Mouse (Mus musculus) forebrain, embryonic 13.5 days (tissue): ENCODE results near the gene Gabrr2. TPM values are rescaled to one million over a fixed set of nuclear protein-coding genes. Genes with fewer than 3 reads are reported as not detected.

Experiments used
- ATAC-seq: fragments of 200-750 bp; cut with Nextera tagmentation; 2 replicates; pipeline ENCODE4 v1.8.0; 2017
- H3K27ac ChIP-seq: fragments of 300-500 bp; sonication (generic); 2 replicates; pipeline ENCODE4 v1.5.1; 2015; ENCODE audit warnings: inconsistent platforms, mild to moderate bottlenecking, moderate library complexity
- H3K27me3 ChIP-seq: fragments of 300-500 bp; sonication (generic); 2 replicates; pipeline ENCODE4 v1.6.1; 2015; ENCODE audit warnings: mild to moderate bottlenecking, inconsistent platforms
- H3K36me3 ChIP-seq: fragments of 300-500 bp; sonication (generic); 2 replicates; pipeline ENCODE4 v1.6.1; 2015; ENCODE audit warnings: mild to moderate bottlenecking, inconsistent platforms; ENCODE audit not compliant: poor library complexity, severe bottlenecking
- H3K4me1 ChIP-seq: fragments of 300-500 bp; sonication (generic); 2 replicates; pipeline ENCODE4 v1.6.1; 2015; ENCODE audit warnings: inconsistent platforms
- H3K4me2 ChIP-seq: fragments of 300-500 bp; sonication (generic); 2 replicates; pipeline ENCODE4 v1.6.1; 2015; ENCODE audit warnings: inconsistent platforms, mild to moderate bottlenecking, moderate library complexity
- H3K4me3 ChIP-seq: fragments of 300-500 bp; sonication (generic); 2 replicates; pipeline ENCODE4 v1.5.1; 2015; ENCODE audit warnings: mild to moderate bottlenecking, inconsistent platforms
- H3K9ac ChIP-seq: fragments of 300-500 bp; sonication (generic); 2 replicates; pipeline ENCODE4 v1.6.1; 2015; ENCODE audit warnings: mild to moderate bottlenecking, inconsistent platforms
- H3K9me3 ChIP-seq: fragments of 300-500 bp; sonication (generic); replicated peaks from 2 replicates; pipeline ENCODE4 v1.6.1; 2016; ENCODE audit warnings: inconsistent platforms
- WGBS: fragments of 180-500 bp; shearing (Covaris S2); methylation state at CpG from one replicate; pipeline ENCODE4 v1.1.7; 2015; 5-methylcytosine and 5-hydroxymethylcytosine counted together
- polyA plus RNA-seq: library from polyadenylated mRNA; unstranded; fragments of >200 nt; fragmentation: Nextera tagmentation; extraction: Ambion mirVana; gene quantifications from 2 replicates; pipeline ENCODE4 v1.2.1, GENCODE M21; 2015

Gene Gabrr2
- polyA plus RNA-seq: 0.48 and 0.69 TPM in 2 replicates

DNA sequence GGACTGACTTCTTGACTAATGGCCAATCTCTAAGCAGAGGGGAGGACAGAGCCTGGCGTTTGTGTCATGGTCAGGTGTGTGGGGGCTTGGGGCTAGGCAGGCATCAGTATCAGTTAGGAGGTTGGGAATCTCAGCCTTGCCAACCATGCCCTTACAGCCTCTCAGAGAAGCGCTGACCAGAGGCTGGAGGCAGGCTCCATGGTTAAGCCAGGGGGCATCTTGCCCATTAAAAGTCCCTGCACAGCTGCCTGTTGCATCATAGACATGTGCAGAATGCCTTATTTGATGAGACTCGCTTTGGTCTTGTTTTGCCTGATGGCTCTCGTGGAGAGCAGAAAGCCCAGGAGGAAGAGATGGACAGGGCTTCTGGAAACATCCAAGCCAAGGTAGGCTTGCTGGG is at the start of gene Gabrr2:
Gene Gabrr2 (plus strand): TSS at position 19 of the 400 bp plus-strand sequence.
- no peak within 1 kb of the TSS for H3K4me2 ChIP-seq
- H3K9me3 ChIP-seq: no peaks in the 10 kb centered on the region
- H3K27me3 ChIP-seq: no peaks in the 10 kb centered on the region
- no peaks in the 10 kb centered on the region for H3K36me3 ChIP-seq
- no peak within 1 kb of the TSS for H3K27ac ChIP-seq
- H3K9ac ChIP-seq: no peak within 1 kb of the TSS
- WGBS: 90% methylated on average over 4 of the region's 4 CpGs
- H3K4me3 ChIP-seq: no peak within 1 kb of the TSS
- no peaks in the 10 kb centered on the region for H3K4me1 ChIP-seq
- no peak for ATAC-seq

DNA sequence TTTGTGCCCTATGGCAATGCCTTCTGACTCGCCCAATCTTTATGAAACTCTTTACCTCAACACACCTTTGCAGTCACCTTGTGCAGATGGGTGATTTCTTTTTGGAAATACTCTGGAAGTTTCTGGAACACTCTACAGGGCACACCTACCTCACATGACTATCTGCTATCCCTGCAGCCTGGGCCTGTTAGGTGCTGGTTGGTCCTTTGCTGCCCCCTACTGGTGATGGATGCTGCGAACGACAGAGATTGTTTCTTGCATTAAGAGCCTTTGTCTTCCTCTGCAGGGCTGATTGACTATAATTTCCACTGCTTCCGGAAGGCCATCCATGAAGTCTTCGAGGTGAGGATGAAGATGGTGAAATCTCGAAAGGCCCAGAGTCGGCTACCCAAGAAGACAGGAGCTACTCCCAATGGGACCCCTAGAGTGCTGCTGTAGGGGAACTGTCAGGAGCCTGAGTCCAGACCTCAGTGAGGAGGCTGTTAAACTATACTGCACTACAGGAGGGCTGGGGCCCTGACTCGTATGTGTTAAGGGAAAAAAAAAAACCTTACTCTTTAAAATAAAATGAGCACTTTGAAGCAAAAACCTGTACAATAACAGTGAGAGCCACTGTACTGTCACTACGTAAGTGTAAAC is 44.3 kb upstream of the Gabrr2 start:
- ATAC-seq: peak; percentile 92
- H3K27me3 ChIP-seq: no peaks in the 10 kb centered on the region
- H3K4me1 ChIP-seq: no peaks in the 10 kb centered on the region
- no peak overlapping the region for H3K4me3 ChIP-seq
- H3K9ac ChIP-seq: no peak overlapping the region
- peaks cover 30% of the 10 kb centered on the region for H3K36me3 ChIP-seq
- no peak overlapping the region for H3K4me2 ChIP-seq
- WGBS: 54% methylated on average over 9 of the region's 9 CpGs
- H3K27ac ChIP-seq: no peak overlapping the region
- H3K9me3 ChIP-seq: no peaks in the 10 kb centered on the region

DNA sequence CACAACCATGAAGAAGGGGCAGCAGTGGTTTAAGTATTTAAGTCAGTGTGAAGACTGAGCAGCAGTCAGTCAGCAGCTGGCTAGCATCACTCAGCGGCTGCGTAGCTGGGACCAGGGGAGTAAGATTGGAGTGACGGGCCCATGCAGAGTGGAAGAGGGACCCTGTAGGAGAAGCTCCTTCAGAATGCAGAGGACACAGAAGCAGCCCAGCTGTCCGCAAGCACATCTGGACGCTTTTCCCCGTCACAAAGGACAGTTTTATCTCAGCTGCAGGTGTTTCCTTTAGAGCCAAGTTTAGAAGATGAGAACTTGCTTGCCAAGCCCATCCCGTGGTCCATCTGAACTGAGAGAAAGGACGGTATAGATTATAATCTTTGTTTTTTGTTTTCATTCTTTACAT is 38.4 kb upstream of the Gabrr2 start:
- no peak overlapping the region for H3K4me3 ChIP-seq
- WGBS: 88% methylated on average over 8 of the region's 8 CpGs
- no peak overlapping the region for H3K27ac ChIP-seq
- no peaks in the 10 kb centered on the region for H3K27me3 ChIP-seq
- no peak overlapping the region for H3K9ac ChIP-seq
- H3K9me3 ChIP-seq: no peaks in the 10 kb centered on the region
- no peak overlapping the region for H3K4me2 ChIP-seq
- H3K36me3 ChIP-seq: peaks cover 17% of the 10 kb centered on the region
- no peak for ATAC-seq
- H3K4me1 ChIP-seq: peaks cover 3% of the 10 kb centered on the region; the same call in 1 of the 2 replicates

DNA sequence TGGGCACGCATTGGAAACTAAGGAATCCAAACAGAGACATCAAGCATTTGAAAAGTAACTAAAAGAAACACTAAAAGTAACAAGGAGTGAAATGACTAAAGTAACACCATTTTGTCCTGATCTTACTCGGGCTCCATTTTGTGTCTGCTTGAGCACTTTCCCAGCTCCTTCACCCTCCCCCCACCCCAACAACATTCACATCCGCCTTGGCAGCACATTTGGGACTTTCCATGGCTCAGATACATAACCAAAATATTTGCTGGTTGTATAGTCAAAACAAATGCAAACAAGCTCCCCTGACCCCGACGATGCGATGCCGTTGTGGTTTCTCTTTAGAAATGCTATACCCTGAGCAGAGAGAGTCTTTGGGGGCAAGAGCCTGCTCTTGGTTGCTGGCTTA is 33.7 kb upstream of the Gabrr2 start:
- ATAC-seq: no peak

DNA sequence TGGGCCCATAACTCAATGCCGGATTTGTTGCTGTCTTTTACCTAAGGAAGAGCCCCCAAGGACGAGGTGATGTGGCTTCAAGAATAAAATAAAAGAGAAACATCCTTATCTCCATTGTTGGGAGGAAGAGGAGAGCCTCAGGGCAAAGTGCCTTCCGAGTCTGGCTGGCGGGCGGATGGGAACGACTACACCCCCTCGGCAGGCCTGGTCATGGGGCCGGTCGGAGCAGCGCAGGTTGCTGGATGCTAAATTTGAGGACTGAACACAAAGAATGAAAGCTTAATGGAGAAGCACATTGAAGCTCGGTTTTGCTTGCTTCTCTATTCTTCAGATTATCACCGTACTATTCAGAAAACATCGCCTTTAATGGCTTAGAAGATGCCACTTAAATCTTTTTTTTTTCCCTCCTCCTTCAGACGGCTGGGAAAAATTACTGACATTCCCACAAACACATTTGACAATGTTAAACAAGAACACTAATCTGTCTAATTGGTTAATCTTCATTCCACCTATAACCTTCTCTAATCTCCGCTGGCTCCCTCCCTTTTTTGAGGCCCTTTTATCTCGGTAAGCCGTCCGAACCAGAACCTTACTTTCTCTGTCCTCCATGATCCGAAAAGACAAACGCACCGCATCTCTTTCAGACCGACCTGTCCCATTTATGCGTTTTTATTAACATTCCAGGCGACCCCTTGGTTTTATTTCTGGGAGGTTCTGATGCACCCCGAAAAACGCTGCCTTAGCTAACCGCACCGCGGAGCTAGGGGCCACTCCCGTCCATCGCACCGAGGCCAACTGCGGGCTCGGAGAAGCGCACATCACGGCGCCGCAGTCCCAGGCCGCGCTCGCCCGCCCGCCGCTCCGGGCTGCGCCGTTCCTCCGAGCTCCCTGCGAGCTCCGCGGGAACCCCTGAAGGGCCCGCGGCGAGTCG is 32.3 kb upstream of the Gabrr2 start:
- Histone ChIP-seq H3K9me3 (peaks cover 1% of the 10 kb centered on the region; the same call in 1 of the 2 replicates), H3K27me3 (no peaks in the 10 kb centered on the region), H3K4me2 (peak overlapping the region; percentile 64), H3K4me1 (peaks cover 34% of the 10 kb centered on the region), H3K4me3 (peak overlapping the region; percentile 87), H3K36me3 (peaks cover 7% of the 10 kb centered on the region), H3K9ac (peak overlapping the region; percentile 97), H3K27ac (peak overlapping the region; percentile 97)
- WGBS: 1% methylated on average over 54 of the region's 55 CpGs
- peak; percentile 82 for ATAC-seq

More for the DNA sequence above, 33.7 kb upstream of the Gabrr2 start:
- Histone ChIP-seq H3K4me2 (no peak overlapping the region), H3K4me3 (no peak overlapping the region), H3K9me3 (no peaks in the 10 kb centered on the region), H3K9ac (no peak overlapping the region), H3K27ac (no peak overlapping the region), H3K36me3 (peaks cover 4% of the 10 kb centered on the region; the same call in 1 of the 2 replicates), H3K27me3 (no peaks in the 10 kb centered on the region), H3K4me1 (peaks cover 31% of the 10 kb centered on the region)
- WGBS: 87% methylated on average over 7 of the region's 7 CpGs

DNA sequence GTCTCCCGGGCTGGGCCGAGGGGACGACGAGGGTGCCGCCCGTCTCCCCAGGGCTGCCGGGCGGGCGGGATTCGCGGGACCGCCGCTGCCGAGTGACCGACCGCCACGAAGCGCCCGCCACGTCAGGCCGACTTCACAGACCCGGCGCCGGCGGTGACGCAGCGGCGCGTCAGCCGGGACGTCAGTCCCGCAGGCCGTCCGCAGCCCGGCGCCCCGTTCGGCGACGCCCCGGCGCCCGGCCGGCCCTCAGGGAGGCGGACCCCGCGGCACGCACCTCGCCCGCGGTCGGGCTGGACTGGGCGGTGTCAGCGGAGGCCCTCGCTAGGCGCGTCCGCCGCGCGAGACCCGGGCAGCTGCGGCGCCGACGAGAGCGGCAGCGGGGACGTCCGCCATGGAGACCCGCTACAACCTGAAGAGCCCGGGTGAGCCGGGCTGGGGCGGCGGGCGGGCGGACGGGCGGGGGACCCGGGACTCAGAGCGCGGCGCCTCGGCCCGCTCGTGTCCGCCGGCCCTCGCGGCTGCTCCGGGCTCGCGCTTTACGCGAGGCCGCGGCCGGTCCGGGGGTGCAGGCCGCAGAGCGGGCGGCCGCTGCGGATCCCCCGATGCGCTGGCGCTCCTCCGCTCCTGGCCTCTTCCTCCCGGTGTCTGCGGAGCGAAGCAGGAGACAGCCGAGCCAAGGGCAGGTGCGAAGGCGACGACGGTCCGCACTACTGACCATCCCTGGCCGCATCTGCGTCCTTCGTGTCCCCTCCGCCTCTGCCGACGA is 31.4 kb upstream of the Gabrr2 start, which contains the start of gene Ube2j1:
Gene Ube2j1 (plus strand): TSS at position 222 of the 766 bp plus-strand sequence.
- peaks cover 14% of the 10 kb centered on the region for H3K36me3 ChIP-seq
- peak within 1 kb of the TSS; percentile 97 for H3K9ac ChIP-seq
- H3K9me3 ChIP-seq: peaks cover 4% of the 10 kb centered on the region; the same call in 1 of the 2 replicates
- peak within 1 kb of the TSS; percentile 87 for H3K4me3 ChIP-seq
- H3K4me2 ChIP-seq: peak within 1 kb of the TSS; percentile 64
- peak; percentile 97 for ATAC-seq
- WGBS: under 1% methylated on average over 89 of the region's 123 CpGs
- H3K4me1 ChIP-seq: peaks cover 34% of the 10 kb centered on the region
- H3K27me3 ChIP-seq: no peaks in the 10 kb centered on the region
- H3K27ac ChIP-seq: peak within 1 kb of the TSS; percentile 97

DNA sequence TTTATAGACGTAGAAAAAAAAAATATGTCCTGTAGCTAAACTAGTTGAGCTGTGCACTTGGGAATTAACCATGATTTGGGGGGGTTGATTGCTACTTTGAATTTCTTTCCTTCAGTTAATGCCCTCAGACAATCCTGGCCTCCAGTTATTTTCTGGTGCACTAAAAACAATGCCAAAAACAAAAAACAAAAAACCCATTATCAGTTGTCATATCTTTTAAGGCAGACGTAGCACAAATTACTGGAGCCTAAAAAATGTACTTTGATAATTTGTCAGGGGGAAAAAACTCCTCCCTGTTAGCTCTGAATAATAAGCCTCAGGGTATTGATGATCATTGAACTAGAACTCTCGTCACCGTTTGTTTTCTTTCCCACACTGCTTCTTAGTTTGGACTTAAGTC is 30.8 kb upstream of the Gabrr2 start:
- no peaks in the 10 kb centered on the region for H3K27me3 ChIP-seq
- peaks cover 4% of the 10 kb centered on the region; the same call in 1 of the 2 replicates for H3K9me3 ChIP-seq
- H3K4me2 ChIP-seq: peak overlapping the region; percentile 64
- H3K36me3 ChIP-seq: peaks cover 20% of the 10 kb centered on the region
- under 1% methylated on average over 4 of the region's 4 CpGs for WGBS
- peaks cover 34% of the 10 kb centered on the region for H3K4me1 ChIP-seq
- H3K9ac ChIP-seq: peak overlapping the region; percentile 97
- H3K27ac ChIP-seq: no peak overlapping the region
- peak overlapping the region; percentile 87 for H3K4me3 ChIP-seq
- no peak for ATAC-seq

DNA sequence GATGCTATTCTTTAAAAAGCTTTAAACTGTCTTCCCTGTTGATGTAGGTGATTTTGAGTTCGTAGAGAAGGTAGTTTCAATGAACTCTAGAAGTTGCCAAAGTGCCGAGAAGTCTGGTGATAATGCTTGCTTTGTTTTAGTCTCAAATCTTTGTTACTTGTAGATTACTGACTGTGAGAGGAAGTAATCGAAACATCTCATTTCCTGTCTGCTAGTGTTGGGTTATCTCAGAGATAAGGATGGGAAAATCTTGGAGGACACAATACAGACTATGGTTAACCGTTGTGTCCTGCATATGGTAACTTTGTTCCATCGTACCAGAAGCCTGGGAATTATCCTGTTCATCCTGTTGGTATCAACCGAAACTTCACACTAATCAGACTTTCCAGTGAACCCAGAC is 29.3 kb upstream of the Gabrr2 start:
- Histone ChIP-seq H3K27me3 (no peaks in the 10 kb centered on the region), H3K27ac (no peak overlapping the region), H3K4me1 (peaks cover 34% of the 10 kb centered on the region), H3K4me2 (0 out of 2 replicates have a peak overlapping the region, but pooled peaks have one; percentile 64), H3K9me3 (peaks cover 4% of the 10 kb centered on the region; the same call in 1 of the 2 replicates), H3K9ac (no peak overlapping the region), H3K4me3 (no peak overlapping the region), H3K36me3 (peaks cover 26% of the 10 kb centered on the region)
- WGBS: 87% methylated on average over 6 of the region's 6 CpGs
- no peak for ATAC-seq

DNA sequence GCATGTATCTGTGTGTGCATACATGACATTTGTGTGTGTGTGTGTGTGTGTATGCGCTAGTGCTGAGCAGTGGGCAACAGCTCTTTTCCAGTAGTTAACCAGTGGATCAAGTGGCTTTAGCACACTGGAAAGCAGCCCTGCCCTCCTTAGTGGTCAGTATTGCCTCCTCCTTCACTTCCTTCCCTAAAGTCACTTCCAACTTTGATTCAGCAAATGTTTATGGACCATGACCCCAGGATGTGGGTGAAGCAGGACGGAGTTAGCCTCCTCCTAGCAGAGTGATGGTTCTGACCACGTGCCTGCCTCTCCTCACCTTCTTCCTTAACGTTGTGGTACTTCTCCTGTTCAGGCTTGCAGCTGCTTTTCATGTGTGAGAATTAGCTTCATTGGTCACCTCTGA is 23.0 kb upstream of the Gabrr2 start:
- no peaks in the 10 kb centered on the region for H3K27me3 ChIP-seq
- no peaks in the 10 kb centered on the region for H3K4me1 ChIP-seq
- ATAC-seq: no peak
- H3K4me2 ChIP-seq: no peak overlapping the region
- 88% methylated on average over 4 of the region's 4 CpGs for WGBS
- H3K27ac ChIP-seq: no peak overlapping the region
- peaks cover 4% of the 10 kb centered on the region; the same call in 1 of the 2 replicates for H3K9me3 ChIP-seq
- no peak overlapping the region for H3K4me3 ChIP-seq
- peaks cover 79% of the 10 kb centered on the region for H3K36me3 ChIP-seq
- H3K9ac ChIP-seq: no peak overlapping the region

DNA sequence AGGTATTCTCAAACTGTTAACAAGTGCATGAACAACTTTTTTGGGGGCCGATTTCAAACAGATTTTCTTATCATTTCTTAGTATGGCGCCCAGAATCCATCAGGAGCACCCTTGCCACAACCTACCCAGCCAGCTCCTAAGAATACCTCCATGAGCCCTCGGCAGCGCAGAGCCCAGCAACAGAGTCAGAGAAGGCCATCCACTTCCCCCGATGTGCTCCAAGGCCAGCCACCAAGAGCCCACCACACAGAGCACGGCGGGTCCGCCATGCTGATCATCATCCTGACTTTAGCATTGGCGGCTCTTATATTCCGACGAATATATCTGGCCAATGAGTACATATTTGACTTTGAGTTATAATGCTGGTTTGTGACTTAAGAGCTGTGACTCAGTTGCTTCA is 13.2 kb upstream of the Gabrr2 start:
- H3K4me3 ChIP-seq: no peak overlapping the region
- over 99% methylated on average over 11 of the region's 11 CpGs for WGBS

DNA sequence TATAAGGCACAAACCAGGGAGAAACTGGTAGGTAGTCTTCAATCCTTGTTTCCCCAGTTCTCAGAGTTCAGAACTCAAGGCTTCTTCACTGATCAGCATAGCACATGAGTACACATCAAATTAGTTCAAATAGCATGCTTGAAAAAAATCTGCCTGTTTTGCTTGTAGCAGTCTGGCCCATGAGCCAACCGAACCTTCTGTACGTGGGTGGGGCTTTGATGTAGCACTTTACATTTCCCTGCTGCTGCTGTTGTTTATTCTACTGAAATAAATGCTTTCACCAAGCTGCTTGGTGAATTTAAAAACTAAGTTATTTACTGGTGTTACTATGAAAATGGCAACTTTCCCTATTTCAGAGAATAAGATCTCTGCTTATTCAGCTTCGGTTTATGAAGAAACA is 10.7 kb upstream of the Gabrr2 start:
- H3K27ac ChIP-seq: no peak overlapping the region
- no peak overlapping the region for H3K4me3 ChIP-seq
- H3K9ac ChIP-seq: no peak overlapping the region
- no peak overlapping the region for H3K4me2 ChIP-seq
- peaks cover 62% of the 10 kb centered on the region for H3K36me3 ChIP-seq
- H3K9me3 ChIP-seq: no peaks in the 10 kb centered on the region
- no peaks in the 10 kb centered on the region for H3K4me1 ChIP-seq
- 90% methylated on average over 3 of the region's 3 CpGs for WGBS
- H3K27me3 ChIP-seq: no peaks in the 10 kb centered on the region
- no peak for ATAC-seq

More for the DNA sequence above, 13.2 kb upstream of the Gabrr2 start:
- Histone ChIP-seq H3K9ac (no peak overlapping the region), H3K36me3 (peaks cover 84% of the 10 kb centered on the region), H3K9me3 (no peaks in the 10 kb centered on the region), H3K27me3 (no peaks in the 10 kb centered on the region), H3K4me2 (no peak overlapping the region), H3K4me1 (no peaks in the 10 kb centered on the region), H3K27ac (no peak overlapping the region)
- no peak for ATAC-seq
